Mouse (Mus musculus): ENCODE measurements around the gene Mroh2a.

DNA sequence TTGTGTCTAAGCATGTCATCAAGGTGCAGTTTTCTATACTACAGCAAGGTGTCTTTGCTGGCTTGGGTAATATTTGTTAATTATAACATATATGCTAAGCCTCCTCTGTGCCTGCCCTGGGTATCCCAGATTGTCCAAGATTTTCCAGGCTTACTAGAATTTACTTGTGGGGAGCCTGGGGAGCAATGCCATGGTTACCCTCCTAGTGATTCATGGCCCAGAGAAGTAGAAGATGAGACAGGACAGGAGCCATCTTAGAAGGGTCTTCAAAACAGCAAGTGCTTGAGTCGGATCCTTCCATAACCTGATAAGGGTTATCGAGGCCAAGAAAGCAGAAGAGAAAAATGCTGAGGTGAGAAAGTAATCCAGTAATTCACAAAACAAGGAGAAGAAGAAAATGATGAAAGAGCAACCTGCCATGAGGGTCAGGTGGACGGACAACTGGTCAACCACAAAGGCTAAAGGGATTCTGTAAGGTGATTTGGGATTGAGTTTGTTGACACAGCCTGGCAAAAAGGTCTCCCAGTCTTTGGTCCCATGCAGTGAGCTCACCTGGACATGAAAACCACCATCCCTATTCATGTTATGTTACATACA lies 64.7 kb downstream of the Mroh2a start:
- TF ChIP-seq CTCF (IDR thresholded peaks at IDR 0.05; ENCODE audit: low read depth) (no peak), EP300 (IDR thresholded peaks at IDR 0.05; ENCODE audit: low read depth) (no peak)
